Mouse (Mus musculus) splenic B cell, adult 2 months (primary cell): Measurements from ENCODE around the gene Sox15.
"Not testable (repeated sequence)": the region's sequence is repeated elsewhere in the genome, so short reads cannot be mapped to it uniquely, and the experiment has no call there.

Source experiments
- DNase-seq: peaks from one replicate; pipeline ENCODE4 v3.0.0-alpha.2; 2011; ENCODE audit warnings: low read depth, low spot score
- H3K27me3 ChIP-seq: 2 replicates; pipeline ENCODE4 v1.6.1; 2012; ENCODE audit warnings: mild to moderate bottlenecking, low read length, moderate library complexity, mixed read lengths; ENCODE audit not compliant: control insufficient read depth, poor library complexity, insufficient read depth, severe bottlenecking
- H3K36me3 ChIP-seq: 2 replicates; pipeline ENCODE4 v1.6.1; 2012; ENCODE audit warnings: mild to moderate bottlenecking, low read length, moderate library complexity, mixed read lengths; ENCODE audit not compliant: control insufficient read depth, poor library complexity, insufficient read depth, severe bottlenecking

Sox15 gene

GRCm38 (mm10) chr11:69623006-69623405 is 32.1 kb upstream of the Sox15 start:
- H3K36me3 ChIP-seq = no peaks in the 10 kb centered on the region
- H3K27me3 ChIP-seq = no peaks in the 10 kb centered on the region
- DNase-seq = no peak

GRCm38 (mm10) chr11:69624339-69624738 is 30.8 kb upstream of the Sox15 start:
- DNase-seq, H3K36me3 ChIP-seq: not testable (repeated sequence)

GRCm38 (mm10) chr11:69628286-69628685 is 26.8 kb upstream of the Sox15 start:
- no peaks in the 10 kb centered on the region for H3K36me3 ChIP-seq
- no peaks in the 10 kb centered on the region for H3K27me3 ChIP-seq
- peak; percentile 88 for DNase-seq

More at GRCm38 (mm10) chr11:69624339-69624738, 30.8 kb upstream of the Sox15 start:
- H3K27me3 ChIP-seq = not testable (repeated sequence)

DNA sequence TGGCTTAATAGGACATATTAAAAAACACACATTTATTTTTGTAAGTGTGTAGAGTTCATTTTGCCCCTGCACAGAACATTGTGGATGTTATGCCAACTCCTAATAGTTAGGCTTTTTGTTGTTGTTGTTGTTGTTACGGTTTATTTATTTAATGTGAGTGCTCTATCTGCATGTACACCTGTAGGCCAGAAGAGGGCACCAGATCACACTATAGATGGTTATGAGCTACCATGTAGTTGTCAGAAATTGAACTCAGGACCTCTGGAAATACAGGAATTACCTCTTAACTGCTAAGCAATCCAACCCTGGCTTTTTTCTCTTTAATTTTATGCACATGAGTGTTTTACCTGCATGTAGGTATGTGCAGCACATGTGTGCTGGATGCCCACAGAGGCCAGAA is 25.3 kb upstream of the Sox15 start:
- Histone ChIP-seq H3K27me3 (no peaks in the 10 kb centered on the region), H3K36me3 (no peaks in the 10 kb centered on the region)
- peak; percentile 71 for DNase-seq

- DNase-seq = peak; percentile 99
- Histone ChIP-seq H3K36me3 (0 out of 2 replicates have a peak, but pooled peaks cover 1% of the 10 kb centered on the region), H3K27me3 (no peaks in the 10 kb centered on the region)
These were observed 22.6 kb upstream of the Sox15 start, which contains the start of gene Fxr2 for GRCm38 (mm10) chr11:69632284-69633089. Gene Fxr2 (plus strand): TSS chr11:69632990.

GRCm38 (mm10) chr11:69633128-69633866 is 21.8 kb upstream of the Sox15 start:
- H3K27me3 ChIP-seq = no peaks in the 10 kb centered on the region
- no peak for DNase-seq

GRCm38 (mm10) chr11:69635471-69635870 is 19.6 kb upstream of the Sox15 start:
- Histone ChIP-seq H3K36me3 (peaks cover 8% of the 10 kb centered on the region; the same call in 1 of the 2 replicates), H3K27me3 (no peaks in the 10 kb centered on the region)
- DNase-seq = no peak

More at GRCm38 (mm10) chr11:69633128-69633866, 21.8 kb upstream of the Sox15 start:
- 0 out of 2 replicates have a peak, but pooled peaks cover 1% of the 10 kb centered on the region for H3K36me3 ChIP-seq

DNA sequence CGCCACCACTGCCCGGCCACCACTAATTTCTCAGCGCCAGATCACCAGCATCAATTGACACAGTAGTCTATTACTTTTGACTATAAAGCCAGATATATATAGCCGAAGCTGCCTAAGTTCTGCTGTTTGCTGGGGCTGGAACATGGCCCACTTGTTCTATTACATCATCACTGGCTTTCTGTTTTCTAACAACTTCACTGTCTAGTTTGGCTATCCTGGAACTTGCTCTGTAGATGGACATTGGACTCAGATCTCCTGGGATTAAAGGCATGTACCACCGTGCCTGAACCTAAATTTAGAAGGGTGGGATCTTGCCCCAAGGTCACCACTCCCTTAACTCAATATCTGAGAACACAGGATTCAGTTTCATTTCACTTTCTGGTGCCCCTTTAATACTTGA is 9.3 kb upstream of the Sox15 start:
- peaks cover 41% of the 10 kb centered on the region for H3K36me3 ChIP-seq
- no peak for DNase-seq
- H3K27me3 ChIP-seq = no peaks in the 10 kb centered on the region

GRCm38 (mm10) chr11:69653399-69653798 is 1.7 kb upstream of the Sox15 start:
- no peak for DNase-seq
- H3K36me3 ChIP-seq = peaks cover 22% of the 10 kb centered on the region
- H3K27me3 ChIP-seq = no peaks in the 10 kb centered on the region

DNA sequence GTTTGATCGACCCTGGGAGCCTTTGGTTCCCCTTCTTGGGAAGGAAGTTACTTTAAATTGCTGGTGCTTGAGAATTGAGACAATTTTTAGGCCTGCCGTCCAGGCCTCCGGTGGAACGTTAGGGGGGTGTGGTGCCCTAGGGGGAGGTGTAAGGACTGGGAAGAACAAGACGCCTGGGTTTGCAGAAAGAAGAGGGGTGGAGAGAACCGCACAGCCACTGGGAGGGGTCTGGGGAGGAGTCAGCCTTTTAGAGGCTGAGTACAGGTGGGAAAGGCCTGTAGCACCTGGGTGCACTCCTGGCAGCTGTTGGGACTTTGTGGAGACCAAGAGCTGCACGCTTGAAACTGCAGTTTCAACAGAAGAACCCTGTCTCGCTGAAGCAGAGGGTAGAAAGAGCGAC is 354 bp upstream of the Sox15 start:
- peaks cover 17% of the 10 kb centered on the region for H3K36me3 ChIP-seq
- no peaks in the 10 kb centered on the region for H3K27me3 ChIP-seq
- DNase-seq = no peak

DNA sequence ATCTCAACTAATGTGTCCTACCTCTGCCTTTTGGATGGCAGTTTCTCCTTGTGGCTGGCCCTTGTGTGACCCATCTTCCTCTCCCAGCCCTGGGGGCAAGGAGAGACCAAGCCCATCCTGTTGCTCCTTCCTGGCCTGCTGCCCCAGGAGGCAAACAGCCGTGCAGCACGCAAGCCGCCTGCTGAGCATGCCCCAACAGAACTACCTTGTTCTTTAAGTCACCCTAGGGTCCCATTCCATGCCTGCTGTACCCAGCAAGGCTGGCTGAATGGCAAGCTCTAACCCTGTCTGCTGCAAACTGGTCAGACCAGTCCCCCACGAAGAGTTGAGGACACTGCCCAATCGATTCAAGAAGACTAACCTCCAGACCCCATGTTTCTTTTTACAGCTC is 946 bp downstream of the Sox15 start:
- Histone ChIP-seq H3K27me3 (no peaks in the 10 kb centered on the region), H3K36me3 (peaks cover 6% of the 10 kb centered on the region)
- DNase-seq = no peak

DNA sequence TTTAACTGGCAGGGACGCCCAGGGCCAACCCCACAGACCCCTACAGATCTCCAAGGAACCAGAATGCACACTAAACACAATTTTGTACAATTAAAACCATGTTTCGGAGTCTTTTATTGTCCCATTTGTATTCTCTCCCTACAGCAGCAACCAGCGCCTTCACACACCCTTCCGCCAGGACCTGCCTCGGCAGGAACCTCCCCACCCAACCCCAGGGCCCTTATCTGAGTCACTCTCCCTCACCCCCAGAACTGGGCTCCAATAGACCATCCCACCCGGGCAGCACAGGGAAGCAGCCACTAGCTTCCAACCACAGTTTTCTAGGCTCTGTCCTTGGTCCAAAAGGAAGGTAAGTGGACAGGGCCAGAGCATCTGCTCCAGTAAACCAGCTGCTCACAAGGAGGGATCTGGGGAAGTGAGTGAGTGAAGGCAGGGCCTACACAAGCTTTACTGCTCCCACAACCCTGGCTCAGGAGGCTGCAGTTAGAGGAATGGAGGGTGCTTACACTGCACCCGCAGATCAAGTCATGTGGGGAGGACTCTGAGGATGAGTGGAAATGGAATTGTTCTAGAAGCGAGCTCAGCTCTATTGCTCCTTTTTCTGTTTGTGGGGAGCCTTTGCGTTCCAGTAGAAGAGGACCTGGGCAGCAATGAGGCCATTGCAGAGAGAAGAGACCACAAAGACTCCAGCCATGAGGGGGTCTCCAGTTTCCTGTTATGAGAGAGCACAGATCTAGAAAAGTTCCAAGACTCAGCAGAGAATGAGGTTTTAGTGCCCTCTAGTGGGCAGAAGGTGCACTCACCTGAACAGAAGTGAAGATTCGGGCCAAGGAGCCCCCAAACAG is 1.7 kb downstream of the Sox15 start:
- no peaks in the 10 kb centered on the region for H3K27me3 ChIP-seq
- peaks cover 2% of the 10 kb centered on the region for H3K36me3 ChIP-seq
- DNase-seq = peak; percentile 79

DNA sequence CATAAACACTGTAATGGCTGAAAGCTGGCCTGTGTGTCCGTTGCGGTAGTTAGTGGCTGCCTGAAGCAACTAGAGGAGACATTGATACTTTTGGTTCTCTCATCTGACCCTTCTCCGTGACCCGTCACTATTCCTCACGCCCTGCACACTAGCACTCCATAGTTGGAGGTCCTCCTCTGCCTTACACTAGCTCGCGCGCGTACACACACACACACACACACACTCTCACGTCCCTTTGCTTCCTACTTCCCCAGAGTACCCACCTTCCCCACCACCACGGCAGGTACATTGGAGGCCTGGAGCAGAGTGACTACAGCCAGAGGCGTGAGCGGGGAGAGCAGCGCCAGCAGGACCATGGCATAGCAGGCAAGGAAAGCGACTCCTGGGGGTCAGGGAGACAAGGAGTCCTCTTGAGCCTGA is 2.4 kb downstream of the Sox15 start:
- Histone ChIP-seq H3K27me3 (no peaks in the 10 kb centered on the region), H3K36me3 (no peaks in the 10 kb centered on the region; the same call in 1 of the 2 replicates)
- no peak for DNase-seq

GRCm38 (mm10) chr11:69661221-69661881 is 6.2 kb downstream of the Sox15 start:
- Histone ChIP-seq H3K36me3 (0 out of 2 replicates have a peak, but pooled peaks cover 4% of the 10 kb centered on the region), H3K27me3 (no peaks in the 10 kb centered on the region)
- no peak for DNase-seq
